Mouse (Mus musculus): ENCODE results near the gene Fmn2. TPM values are rescaled to one million over a fixed set of nuclear protein-coding genes. Genes with fewer than 3 reads are reported as not detected.

The Fmn2 gene
- polyA plus RNA-seq, 1 experiment from 2014 or later: 7.1 TPM

DNA sequence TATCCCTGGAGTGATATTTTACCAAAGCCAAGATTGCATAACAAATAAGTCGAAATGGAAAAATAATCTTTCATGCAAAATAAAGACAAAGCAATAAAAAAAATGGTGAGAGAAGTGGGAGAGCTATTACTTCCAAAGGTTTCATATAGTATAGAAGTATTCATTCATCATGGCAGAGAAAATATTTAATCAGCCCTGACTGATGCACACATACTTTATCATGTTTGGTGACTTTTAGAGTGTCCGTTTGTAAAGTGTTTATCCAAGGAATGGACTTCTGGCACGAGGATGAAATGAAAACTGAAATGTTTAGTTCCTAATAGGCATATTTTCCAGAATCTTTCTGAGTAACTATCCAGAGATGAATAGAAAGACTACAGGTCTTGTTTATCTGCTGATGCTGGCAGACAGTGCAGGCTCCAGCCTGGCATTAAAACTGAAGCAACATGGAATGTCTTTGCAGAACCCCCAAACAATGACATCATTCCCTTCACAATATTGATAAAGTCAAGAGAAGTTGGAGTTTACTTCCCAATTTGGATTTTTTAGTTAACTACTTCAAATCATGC is 249.4 kb downstream of the Fmn2 start:
- no peaks in the 10 kb centered on the region for H3K9me3 ChIP-seq (replicated peaks)
- 92% methylated on average over 3 of the region's 3 CpGs for WGBS
- no peak overlapping the region for H3K4me2 ChIP-seq
- H3K27ac ChIP-seq: no peak overlapping the region
- no peak for ATAC-seq
- H3K9ac ChIP-seq: no peak overlapping the region
- no peaks in the 10 kb centered on the region for H3K27me3 ChIP-seq
- H3K4me3 ChIP-seq: no peak overlapping the region
- H3K4me1 ChIP-seq: no peaks in the 10 kb centered on the region
- no peaks in the 10 kb centered on the region for H3K36me3 ChIP-seq (ENCODE audit: poor library complexity, severe bottlenecking)

- no peak for ATAC-seq
- no peaks in the 10 kb centered on the region for H3K36me3 ChIP-seq (ENCODE audit: poor library complexity, severe bottlenecking)
- H3K27ac ChIP-seq: no peak overlapping the region
- H3K4me1 ChIP-seq: no peaks in the 10 kb centered on the region
- no peak overlapping the region for H3K4me2 ChIP-seq
- no peaks in the 10 kb centered on the region for H3K27me3 ChIP-seq
- no peak overlapping the region for H3K4me3 ChIP-seq
- H3K9ac ChIP-seq: no peak overlapping the region
- H3K9me3 ChIP-seq (replicated peaks): no peaks in the 10 kb centered on the region
- 73% methylated on average over 6 of the region's 6 CpGs for WGBS
Measured at GRCm38 (mm10) chr1:174759354-174759753, 257.7 kb downstream of the Fmn2 start.

GRCm38 (mm10) chr1:174765757-174766156 is 264.1 kb downstream of the Fmn2 start:
- 86% methylated on average over 2 of the region's 2 CpGs for WGBS
- no peak for ATAC-seq
- no peak overlapping the region for H3K9ac ChIP-seq

DNA sequence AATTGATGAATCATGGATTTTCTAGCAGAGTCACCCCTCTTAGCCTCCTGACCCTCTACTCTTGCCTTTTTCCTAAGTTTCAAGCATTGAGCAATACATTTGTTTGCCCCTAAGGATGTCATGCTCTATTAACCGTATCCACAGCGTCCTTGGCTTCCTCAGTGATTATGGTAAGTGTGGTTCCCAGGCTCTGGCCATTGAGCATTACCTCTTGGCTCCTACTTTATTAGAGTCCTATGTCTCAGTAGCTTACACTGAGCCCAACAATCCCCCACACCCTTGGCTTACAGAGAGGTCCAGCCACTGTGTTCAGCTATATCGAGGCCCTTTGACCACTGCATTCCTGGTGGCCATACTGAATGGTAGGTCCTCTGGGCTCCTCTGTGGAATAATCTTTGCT is 265.2 kb downstream of the Fmn2 start:
- Histone ChIP-seq H3K27ac (no peak overlapping the region), H3K4me1 (no peaks in the 10 kb centered on the region), H3K4me3 (no peak overlapping the region), H3K9me3 (replicated peaks) (no peaks in the 10 kb centered on the region), H3K27me3 (no peaks in the 10 kb centered on the region), H3K9ac (no peak overlapping the region), H3K4me2 (no peak overlapping the region), H3K36me3 (ENCODE audit: poor library complexity, severe bottlenecking) (no peaks in the 10 kb centered on the region)
- 93% methylated on average over 3 of the region's 3 CpGs for whole genome bisulfite sequencing
- no peak; the same call in 1 of the 2 replicates for ATAC-seq

More at GRCm38 (mm10) chr1:174765757-174766156, 264.1 kb downstream of the Fmn2 start:
- Histone ChIP-seq H3K9me3 (replicated peaks) (no peaks in the 10 kb centered on the region), H3K4me2 (no peak overlapping the region), H3K27me3 (no peaks in the 10 kb centered on the region), H3K36me3 (ENCODE audit: poor library complexity, severe bottlenecking) (no peaks in the 10 kb centered on the region), H3K4me1 (no peaks in the 10 kb centered on the region), H3K27ac (no peak overlapping the region), H3K4me3 (no peak overlapping the region)

DNA sequence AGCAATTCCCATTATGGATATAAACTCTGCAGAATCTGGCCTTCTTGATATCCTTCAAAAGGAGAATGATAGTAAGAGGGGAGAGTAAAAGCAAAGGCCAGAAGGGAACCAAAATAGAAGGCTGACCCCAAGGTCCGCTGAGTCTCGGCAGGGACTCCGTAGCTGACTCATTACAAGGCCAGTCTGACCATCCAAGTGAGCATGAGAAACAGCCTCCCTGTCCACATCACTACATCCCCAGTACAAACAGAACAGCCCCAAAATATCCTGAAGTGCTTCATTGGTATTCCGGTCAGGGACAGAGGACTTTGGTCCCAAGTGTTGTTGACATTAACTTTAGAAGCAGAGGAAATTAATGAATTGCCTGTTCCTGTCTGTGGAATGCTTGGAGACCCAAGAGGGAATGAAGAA is 270.3 kb downstream of the Fmn2 start:
- H3K27me3 ChIP-seq: no peaks in the 10 kb centered on the region
- no peak for ATAC-seq
- 90% methylated on average over 4 of the region's 4 CpGs for WGBS

GRCm38 (mm10) chr1:174781037-174781436 is 279.4 kb downstream of the Fmn2 start:
- WGBS: 92% methylated on average over 4 of the region's 4 CpGs
- ATAC-seq: no peak
- H3K4me1 ChIP-seq: no peaks in the 10 kb centered on the region
- H3K9ac ChIP-seq: no peak overlapping the region
- H3K36me3 ChIP-seq (ENCODE audit: poor library complexity, severe bottlenecking): no peaks in the 10 kb centered on the region
- H3K4me3 ChIP-seq: no peak overlapping the region
- no peak overlapping the region for H3K4me2 ChIP-seq
- no peaks in the 10 kb centered on the region for H3K27me3 ChIP-seq
- no peak overlapping the region for H3K27ac ChIP-seq
- no peaks in the 10 kb centered on the region for H3K9me3 ChIP-seq (replicated peaks)

More for the DNA sequence above, 270.3 kb downstream of the Fmn2 start:
- no peaks in the 10 kb centered on the region for H3K36me3 ChIP-seq (ENCODE audit: poor library complexity, severe bottlenecking)
- no peaks in the 10 kb centered on the region for H3K4me1 ChIP-seq
- no peak overlapping the region for H3K4me3 ChIP-seq
- H3K27ac ChIP-seq: no peak overlapping the region
- H3K9ac ChIP-seq: no peak overlapping the region
- H3K9me3 ChIP-seq (replicated peaks): no peaks in the 10 kb centered on the region
- H3K4me2 ChIP-seq: no peak overlapping the region

DNA sequence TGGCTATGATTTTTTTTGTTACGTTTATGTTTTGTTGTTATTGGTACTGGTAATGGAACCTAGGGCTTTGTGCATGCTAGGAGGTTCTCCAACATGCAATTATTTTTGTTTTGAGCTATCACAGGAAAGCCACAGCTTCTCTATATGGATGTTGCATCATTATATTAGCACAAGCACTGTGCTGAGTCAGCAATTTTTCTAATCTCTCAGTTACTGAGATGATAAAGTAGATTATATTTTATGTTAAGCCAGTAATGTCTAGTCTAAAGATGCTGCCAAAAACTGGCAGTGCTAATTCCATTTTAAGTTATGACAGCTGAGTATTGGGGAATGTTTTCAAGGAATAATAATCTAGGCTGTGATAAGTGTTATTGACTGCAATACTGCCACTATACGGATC is 287.0 kb downstream of the Fmn2 start:
- WGBS: 96% methylated on average over 2 of the region's 2 CpGs
- Histone ChIP-seq H3K9ac (no peak overlapping the region), H3K9me3 (replicated peaks) (no peaks in the 10 kb centered on the region), H3K4me3 (no peak overlapping the region), H3K4me1 (no peaks in the 10 kb centered on the region), H3K36me3 (ENCODE audit: poor library complexity, severe bottlenecking) (0 out of 2 replicates have a peak, but pooled peaks cover 6% of the 10 kb centered on the region), H3K27ac (no peak overlapping the region), H3K27me3 (no peaks in the 10 kb centered on the region), H3K4me2 (no peak overlapping the region)
- no peak for ATAC-seq

- H3K9ac ChIP-seq: no peak overlapping the region
Measured at GRCm38 (mm10) chr1:174811846-174812245, 310.2 kb downstream of the Fmn2 start.

DNA sequence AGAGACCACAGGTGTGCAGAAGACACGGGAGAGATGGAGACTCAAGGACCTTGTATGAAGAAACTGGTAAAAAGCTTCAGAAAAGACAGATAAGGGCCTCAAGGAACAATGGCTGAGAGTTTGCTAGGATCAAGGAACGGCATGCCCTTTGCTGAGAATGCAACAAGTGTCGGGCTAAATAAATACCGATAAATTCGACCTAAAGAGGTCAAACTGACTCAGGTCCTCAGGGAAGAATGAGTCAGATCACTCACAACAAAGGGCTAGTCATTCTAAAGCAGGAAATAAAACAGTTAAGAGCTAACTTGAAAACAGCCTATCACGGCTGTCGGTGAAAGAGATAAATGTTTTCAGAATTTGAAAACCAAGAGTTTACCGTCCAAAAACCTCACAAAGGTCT is 324.9 kb downstream of the Fmn2 start:
- WGBS: 76% methylated on average over 8 of the region's 8 CpGs
- no peak for ATAC-seq
- no peaks in the 10 kb centered on the region for H3K27me3 ChIP-seq
- no peaks in the 10 kb centered on the region for H3K9me3 ChIP-seq (replicated peaks)
- no peak overlapping the region for H3K27ac ChIP-seq
- 0 out of 2 replicates have a peak, but pooled peaks cover 7% of the 10 kb centered on the region for H3K36me3 ChIP-seq (ENCODE audit: poor library complexity, severe bottlenecking)
- H3K4me3 ChIP-seq: no peak overlapping the region
- H3K4me1 ChIP-seq: no peaks in the 10 kb centered on the region
- no peak overlapping the region for H3K4me2 ChIP-seq
- H3K9ac ChIP-seq: no peak overlapping the region

More at GRCm38 (mm10) chr1:174811846-174812245, 310.2 kb downstream of the Fmn2 start:
- H3K27ac ChIP-seq: no peak overlapping the region
- no peaks in the 10 kb centered on the region for H3K9me3 ChIP-seq (replicated peaks)
- no peaks in the 10 kb centered on the region for H3K27me3 ChIP-seq
- no peak for ATAC-seq
- H3K4me3 ChIP-seq: no peak overlapping the region
- 92% methylated on average over 4 of the region's 4 CpGs for WGBS
- no peaks in the 10 kb centered on the region for H3K36me3 ChIP-seq (ENCODE audit: poor library complexity, severe bottlenecking)
- H3K4me2 ChIP-seq: no peak overlapping the region
- H3K4me1 ChIP-seq: no peaks in the 10 kb centered on the region

GRCm38 (mm10) chr1:174836861-174837260 is 335.2 kb downstream of the Fmn2 start:
- no peaks in the 10 kb centered on the region for H3K36me3 ChIP-seq (ENCODE audit: poor library complexity, severe bottlenecking)
- no peaks in the 10 kb centered on the region for H3K4me1 ChIP-seq
- H3K4me2 ChIP-seq: no peak overlapping the region
- H3K4me3 ChIP-seq: no peak overlapping the region
- H3K27me3 ChIP-seq: no peaks in the 10 kb centered on the region
- 0 out of 2 replicates have a peak, but pooled peaks cover 8% of the 10 kb centered on the region for H3K9me3 ChIP-seq (replicated peaks)
- no peak for ATAC-seq
- WGBS: 97% methylated on average over 23 of the region's 23 CpGs
- H3K9ac ChIP-seq: no peak overlapping the region
- H3K27ac ChIP-seq: no peak overlapping the region

DNA sequence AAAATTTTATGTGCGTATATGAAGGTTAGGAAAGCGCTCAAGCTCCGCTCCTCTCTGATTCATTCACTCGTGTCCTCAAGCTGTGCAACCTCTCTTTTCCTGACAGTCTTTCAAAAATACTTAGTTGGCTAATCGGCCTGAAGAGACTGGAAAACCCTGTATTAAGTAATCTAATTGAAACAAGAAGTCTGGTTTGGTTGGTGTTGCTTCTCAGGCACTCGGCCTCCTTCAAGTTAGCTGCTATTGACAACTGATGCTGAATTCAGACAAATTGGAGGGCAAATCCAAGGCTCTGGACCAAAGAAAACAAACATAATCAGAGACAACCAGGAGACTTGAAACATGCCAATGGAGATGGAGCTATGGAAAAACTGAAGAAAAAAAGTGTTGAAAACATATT is 343.2 kb downstream of the Fmn2 start:
- Histone ChIP-seq H3K9ac (no peak overlapping the region), H3K4me1 (no peaks in the 10 kb centered on the region), H3K27me3 (no peaks in the 10 kb centered on the region), H3K27ac (no peak overlapping the region), H3K36me3 (ENCODE audit: poor library complexity, severe bottlenecking) (no peaks in the 10 kb centered on the region), H3K4me3 (no peak overlapping the region), H3K9me3 (replicated peaks) (no peaks in the 10 kb centered on the region), H3K4me2 (no peak overlapping the region)
- 90% methylated on average over 6 of the region's 6 CpGs for WGBS
- ATAC-seq: no peak

GRCm38 (mm10) chr1:174856188-174856587 is 354.6 kb downstream of the Fmn2 start:
- H3K9ac ChIP-seq: no peak overlapping the region
- 81% methylated on average over 2 of the region's 2 CpGs for WGBS
- H3K27ac ChIP-seq: no peak overlapping the region
- no peak overlapping the region for H3K4me2 ChIP-seq
- H3K9me3 ChIP-seq (replicated peaks): no peaks in the 10 kb centered on the region
- H3K4me3 ChIP-seq: no peak overlapping the region
- H3K27me3 ChIP-seq: no peaks in the 10 kb centered on the region
- H3K4me1 ChIP-seq: no peaks in the 10 kb centered on the region
- ATAC-seq: no peak
- no peaks in the 10 kb centered on the region for H3K36me3 ChIP-seq (ENCODE audit: poor library complexity, severe bottlenecking)
